Mouse (Mus musculus): ENCODE measurements around the gene Senp7.
"Not testable (repeated sequence)": the region's sequence is repeated elsewhere in the genome, so short reads cannot be mapped to it uniquely, and the experiment has no call there.

Senp7 gene

GRCm38 (mm10) chr16:56066113-56066512, 18.0 kb downstream of the Senp7 start:
- DNase-seq (ENCODE audit: low read depth, low spot score) = no peak

DNA sequence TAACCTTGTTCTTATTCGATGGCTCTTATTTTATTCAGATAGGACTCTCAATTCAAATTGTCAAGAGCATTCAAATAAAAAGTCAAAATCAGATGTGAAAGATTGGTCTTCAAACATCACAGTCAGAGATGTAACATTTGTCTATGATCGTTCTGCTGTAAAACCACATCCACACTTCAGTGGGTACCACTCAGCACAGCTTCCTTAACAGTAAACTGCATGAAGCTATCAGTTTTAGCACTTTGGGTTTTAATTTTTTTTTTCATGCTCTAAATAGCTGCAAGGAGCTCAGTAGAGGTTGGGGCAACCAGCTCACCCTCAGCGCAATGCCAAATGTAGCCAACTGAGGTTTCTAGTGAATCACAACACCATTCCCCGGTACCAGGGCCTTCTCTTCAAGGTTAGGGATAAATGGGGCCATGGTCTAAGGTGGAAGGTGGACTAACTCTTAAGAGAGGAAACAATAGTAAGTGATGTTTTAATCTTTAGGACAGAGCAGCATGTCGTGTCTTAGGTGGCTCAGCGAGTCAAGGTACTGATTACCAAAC, 20.5 kb downstream of the Senp7 start:
- DNase-seq (ENCODE audit: low read depth, low spot score) = no peak

- no peak for DNase-seq (ENCODE audit: low read depth, low spot score)
Measured at GRCm38 (mm10) chr16:56071317-56072232, 23.4 kb downstream of the Senp7 start.

DNA sequence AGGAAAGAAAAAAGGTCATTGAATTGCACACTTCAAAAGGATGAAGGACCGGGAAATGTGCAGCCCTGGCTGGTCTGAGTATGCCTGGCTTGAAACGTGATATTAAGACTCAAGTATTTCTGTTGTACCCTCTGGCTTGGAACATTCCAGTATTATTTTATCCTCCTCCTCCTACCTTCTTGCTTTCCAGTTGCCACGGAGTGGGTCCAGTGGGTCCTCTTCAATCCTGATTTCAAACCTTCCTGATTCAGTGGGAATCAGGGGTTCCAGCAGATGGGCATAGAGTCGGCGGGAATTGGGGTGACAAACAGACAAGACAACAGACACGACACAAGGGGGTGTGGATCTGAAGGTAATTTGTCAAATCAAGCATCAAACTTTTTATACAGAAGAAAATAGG, 24.4 kb downstream of the Senp7 start:
- no peak for DNase-seq (ENCODE audit: low read depth, low spot score)

DNA sequence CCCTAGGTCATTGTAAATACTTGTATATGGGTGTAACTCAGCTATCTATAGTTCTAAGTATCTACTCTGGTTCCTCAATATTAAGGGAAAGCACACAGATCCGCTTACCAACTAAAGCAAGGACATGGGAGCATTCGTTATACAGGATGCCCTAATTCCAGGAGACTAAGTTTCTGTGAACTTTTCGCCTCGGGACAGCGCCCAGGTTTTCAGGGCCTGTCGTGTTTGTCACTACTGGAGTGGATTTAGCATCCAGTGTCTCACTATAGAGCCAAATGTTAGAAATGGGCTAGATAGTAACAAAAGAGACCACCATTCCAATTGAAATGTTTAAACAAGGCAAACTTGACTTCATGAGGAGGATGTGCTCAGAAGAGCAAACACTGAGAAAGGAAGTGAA, 25.0 kb downstream of the Senp7 start:
- DNase-seq (ENCODE audit: low read depth, low spot score) = not testable (repeated sequence)

- DNase-seq (ENCODE audit: low read depth, low spot score) = no peak
Measured at GRCm38 (mm10) chr16:56074122-56074521, 26.0 kb downstream of the Senp7 start.

GRCm38 (mm10) chr16:56074565-56074964, 26.4 kb downstream of the Senp7 start:
- DNase-seq (ENCODE audit: low read depth, low spot score) = no peak

DNA sequence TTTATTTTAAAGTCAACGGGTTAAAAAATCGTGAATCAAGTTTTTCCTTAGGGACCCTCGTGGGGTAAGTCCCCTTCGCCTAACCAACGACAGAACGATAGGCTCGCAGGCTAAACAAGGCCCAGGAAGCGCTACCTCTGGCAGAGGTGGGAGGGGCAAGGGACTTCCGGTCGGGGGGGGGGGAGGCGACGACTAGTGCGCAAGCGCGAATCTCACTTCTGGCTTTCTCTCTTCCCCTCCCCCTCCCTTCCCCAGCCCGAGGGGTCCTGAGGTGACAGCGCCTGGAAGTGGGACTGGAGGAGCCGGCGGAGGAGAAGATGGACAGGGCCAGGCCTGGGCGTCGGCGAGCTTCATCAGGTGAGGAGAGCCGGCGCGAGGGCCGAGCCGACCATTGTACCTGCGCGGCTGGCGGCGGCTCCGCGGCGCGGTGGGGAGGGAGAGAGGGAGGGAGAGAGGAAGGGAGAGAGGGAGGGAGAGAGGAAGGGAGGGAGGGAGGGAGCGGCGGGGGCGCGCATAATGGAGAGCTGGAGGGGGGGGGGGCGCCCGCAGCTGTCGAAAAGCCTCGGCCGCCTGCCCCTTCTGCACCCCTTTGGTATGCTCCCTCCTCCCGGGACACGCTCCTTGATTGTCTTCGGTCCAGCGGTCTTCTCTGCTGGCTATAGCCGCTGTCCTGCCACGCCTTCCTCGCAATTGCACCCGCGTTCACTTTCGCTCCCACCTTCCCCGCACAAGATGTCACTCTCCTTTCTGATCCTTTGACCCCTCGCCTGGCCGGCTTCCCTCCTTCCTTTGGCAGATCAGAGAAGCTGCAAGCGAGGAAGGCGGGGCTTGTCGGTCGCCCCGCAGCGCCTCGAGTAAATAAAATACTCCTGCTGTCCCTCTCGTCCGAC, 27.3 kb downstream of the Senp7 start:
- peak; percentile 87 for DNase-seq (ENCODE audit: low read depth, low spot score)

- DNase-seq (ENCODE audit: low read depth, low spot score) = no peak
Measured at GRCm38 (mm10) chr16:56076121-56076869, 28.2 kb downstream of the Senp7 start.

DNA sequence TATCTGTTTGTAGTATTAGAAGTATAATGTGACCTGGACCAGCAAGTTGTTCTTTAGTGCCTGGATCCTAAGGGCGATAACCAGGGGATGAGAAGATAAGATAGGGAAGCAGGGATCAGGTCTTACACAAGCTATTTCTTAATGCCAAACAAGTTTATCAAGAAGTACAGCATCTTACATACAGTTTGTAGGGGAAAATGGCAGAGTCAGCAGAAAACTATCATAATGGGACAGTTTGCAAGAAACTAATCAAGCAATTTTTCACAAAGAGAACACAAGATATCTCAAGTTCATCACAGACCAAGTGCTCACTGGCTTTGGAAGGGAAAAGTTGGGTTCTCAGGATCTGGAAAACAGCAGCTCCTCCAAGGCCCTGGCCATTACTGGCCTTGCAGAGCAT, 31.3 kb downstream of the Senp7 start:
- no peak for DNase-seq (ENCODE audit: low read depth, low spot score)

DNA sequence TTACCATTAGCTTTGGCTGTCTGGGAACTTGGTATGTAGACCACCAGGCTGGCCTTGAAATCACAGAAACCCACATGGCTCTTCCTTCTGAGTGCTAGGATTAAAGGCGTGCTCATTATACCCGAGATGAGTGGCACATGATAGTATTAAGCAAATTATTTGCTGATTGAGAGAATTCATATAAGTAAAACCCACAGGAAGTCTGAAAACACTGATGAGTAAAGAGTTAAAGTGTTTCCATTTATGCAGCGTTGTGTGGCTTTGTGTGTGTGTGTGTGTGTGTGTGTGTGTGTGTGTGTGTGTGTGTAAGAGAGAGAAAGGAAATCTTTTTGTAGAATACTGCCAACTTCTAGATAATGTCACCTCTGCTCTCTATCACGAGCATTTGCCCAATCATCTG, 33.6 kb downstream of the Senp7 start:
- no peak for DNase-seq (ENCODE audit: low read depth, low spot score)

- DNase-seq (ENCODE audit: low read depth, low spot score) = no peak
Measured at GRCm38 (mm10) chr16:56086336-56086735, 38.2 kb downstream of the Senp7 start.

- no peak for DNase-seq (ENCODE audit: low read depth, low spot score)
Measured at GRCm38 (mm10) chr16:56090385-56090784, 42.2 kb downstream of the Senp7 start.

GRCm38 (mm10) chr16:56096401-56097018, 48.4 kb downstream of the Senp7 start:
- DNase-seq (ENCODE audit: low read depth, low spot score) = not testable (repeated sequence)

DNA sequence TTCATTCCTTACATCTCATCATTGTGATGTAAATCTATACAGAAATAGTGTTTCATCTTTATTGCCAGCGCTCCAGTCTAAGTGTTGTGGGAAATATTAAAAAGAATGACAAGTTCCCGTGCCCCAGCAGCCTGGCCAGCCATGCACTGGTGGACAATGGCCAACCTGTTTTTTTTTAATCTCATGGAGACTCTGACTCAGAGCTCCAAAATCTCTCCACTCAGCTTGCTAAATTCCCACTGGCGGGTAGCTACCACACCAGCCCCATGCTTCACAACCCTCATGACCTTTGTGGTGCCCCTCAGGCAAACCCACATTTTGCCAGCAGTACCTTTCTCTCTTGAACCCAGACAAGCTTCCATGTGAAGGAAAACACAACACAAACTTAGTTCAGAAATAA, 67.6 kb downstream of the Senp7 start:
- no peak for DNase-seq (ENCODE audit: low read depth, low spot score)

DNA sequence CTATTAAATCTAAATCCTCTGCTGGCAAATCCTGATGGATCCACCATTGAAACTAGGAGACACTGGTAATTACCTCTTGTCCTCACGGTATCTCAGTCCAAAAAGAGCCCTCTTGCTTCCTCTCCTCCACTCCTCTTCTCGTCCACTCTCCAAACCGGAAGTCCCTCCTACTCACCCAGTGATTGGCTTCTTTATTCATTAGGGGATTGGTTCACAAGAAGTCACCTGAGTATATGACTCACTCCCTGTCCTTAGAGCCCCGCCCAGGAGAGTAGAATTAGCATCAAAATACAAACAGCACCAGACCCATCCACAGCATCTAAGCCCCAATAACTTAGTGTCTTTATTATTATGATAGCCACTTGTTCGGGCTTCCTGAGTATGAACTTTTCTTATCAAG, 68.0 kb downstream of the Senp7 start:
- DNase-seq (ENCODE audit: low read depth, low spot score) = no peak

GRCm38 (mm10) chr16:56117327-56118180, 69.4 kb downstream of the Senp7 start:
- DNase-seq (ENCODE audit: low read depth, low spot score) = no peak

- DNase-seq (ENCODE audit: low read depth, low spot score) = no peak
Measured at GRCm38 (mm10) chr16:56122517-56122916, 74.4 kb downstream of the Senp7 start.

DNA sequence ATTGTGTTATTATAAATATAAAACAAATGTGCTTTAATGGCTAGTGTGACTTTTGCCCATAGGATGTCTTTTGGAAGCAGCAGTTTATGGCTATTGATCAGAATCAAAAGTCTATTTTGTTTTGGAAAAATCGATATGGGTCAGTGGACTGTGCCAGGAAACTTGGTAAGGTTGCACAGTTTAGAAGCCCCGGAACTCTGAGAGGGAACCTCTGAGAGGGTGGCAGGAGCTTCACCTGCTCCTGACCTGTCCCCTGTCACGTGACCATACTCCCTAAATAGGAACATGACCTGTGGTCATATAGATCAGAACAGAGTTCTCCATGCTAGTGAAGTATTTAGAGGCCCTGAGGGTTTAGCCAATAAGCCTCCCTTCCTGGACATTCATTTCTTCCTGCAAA, 75.9 kb downstream of the Senp7 start:
- no peak for DNase-seq (ENCODE audit: low read depth, low spot score)

DNA sequence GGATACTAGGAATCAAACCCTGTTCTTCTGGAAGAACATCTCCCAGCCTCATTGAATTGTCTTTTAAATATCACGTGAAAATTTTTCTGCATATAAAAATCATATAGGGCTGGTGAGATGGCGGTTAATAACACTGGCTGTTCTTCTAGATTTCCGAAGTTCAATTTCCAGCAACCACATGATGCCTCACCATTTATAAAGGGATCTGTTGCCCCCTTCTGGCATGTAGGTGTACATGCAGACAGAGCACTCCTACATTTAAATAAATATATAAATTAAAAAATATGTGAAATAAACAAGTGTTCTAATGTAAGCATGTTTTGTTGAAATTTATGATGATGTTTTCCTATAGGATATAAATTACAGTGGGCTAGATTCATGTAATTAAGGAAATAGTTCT, 83.5 kb downstream of the Senp7 start:
- DNase-seq (ENCODE audit: low read depth, low spot score) = peak; percentile 20

Data from retina, postnatal 7 days (tissue).